Mouse (Mus musculus) cerebellum, adult 8-10 months (tissue): ENCODE measurements around the gene Spsb4.

Experiments
- DNase-seq: peaks from one replicate; pipeline ENCODE4 v3.0.0; 2022

The Spsb4 gene

GRCm38 (mm10) chr9:97018677-97019147 is at the start of gene Spsb4:
Gene Spsb4 (minus strand): TSS chr9:97018843.
- peak; percentile 34 for DNase-seq

DNA sequence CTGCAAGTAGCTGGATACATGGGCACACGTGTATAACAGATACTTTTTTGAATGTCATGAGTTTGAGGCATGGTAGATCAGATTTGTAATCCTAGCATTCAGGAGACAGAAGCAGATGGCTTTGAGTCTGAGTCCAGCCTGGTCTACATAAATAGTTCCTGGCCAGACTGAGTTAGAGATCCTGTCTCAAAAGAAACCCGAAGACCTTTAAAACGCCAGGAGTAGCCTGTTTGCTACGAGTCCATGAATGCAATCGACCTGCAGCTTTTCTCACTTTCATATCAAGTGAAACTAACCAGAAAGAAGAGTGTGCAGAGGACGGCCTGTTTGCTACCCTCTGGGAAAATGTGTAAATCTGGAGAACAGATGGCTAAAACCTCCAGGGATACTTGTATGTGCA is 49.1 kb upstream of the Spsb4 start:
- DNase-seq: no peak

DNA sequence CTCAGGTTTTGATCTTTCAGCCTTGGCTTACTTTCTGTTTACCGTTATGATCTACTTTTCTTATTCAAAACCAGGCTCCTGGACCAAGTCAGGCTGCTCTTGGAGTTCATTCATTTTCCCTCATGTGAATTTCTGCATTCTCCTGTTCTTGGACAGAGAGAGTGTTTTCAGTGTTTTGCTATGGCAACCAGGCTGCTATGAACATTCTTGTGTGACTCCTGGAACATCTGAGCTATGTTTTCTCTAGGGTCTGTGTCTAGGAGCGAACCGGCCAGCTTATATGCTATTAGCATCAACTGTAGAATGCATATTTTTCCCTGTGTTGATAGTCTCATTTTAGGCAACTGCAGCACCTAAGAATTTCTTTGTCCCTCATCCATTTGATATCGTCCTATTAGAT is 47.2 kb upstream of the Spsb4 start:
- no peak for DNase-seq

DNA sequence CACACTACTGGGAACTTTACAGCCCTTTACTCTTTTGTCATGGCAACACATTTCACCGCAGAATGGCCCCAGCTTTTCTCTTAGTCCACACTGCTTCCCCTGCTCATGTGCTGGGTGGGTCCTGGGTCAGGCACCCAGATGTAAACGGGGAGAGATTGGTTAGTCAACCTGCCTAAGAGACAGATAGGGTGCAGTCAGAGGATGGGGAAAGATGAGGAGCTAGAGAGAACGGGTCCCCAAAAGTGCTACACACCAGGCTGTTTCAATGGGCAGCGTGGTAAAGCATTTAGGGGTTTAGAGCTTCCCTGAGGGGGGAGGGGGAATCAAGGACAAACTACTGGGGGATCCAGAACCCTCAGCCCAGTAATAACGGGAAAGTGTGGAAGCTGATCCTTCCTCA is 46.6 kb upstream of the Spsb4 start:
- no peak for DNase-seq

DNA sequence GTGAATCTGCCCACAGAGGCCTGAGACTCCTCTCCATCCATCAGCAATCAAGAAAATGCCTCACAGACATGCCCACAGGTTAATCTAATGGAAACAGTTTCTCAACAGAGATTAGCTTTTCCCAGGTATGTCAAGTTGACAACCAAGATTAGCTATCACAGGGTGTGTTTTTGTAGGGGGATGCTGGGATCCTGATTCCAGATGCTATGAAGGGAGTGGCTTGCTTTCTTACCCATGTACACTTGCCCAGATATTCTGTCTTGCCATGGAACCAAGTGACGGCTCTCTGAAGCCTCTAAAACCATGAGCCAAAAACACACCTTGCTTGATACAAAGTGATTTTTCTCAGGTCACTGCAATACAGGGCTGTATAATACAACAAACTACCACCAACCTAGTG is 45.5 kb upstream of the Spsb4 start:
- DNase-seq: no peak

DNA sequence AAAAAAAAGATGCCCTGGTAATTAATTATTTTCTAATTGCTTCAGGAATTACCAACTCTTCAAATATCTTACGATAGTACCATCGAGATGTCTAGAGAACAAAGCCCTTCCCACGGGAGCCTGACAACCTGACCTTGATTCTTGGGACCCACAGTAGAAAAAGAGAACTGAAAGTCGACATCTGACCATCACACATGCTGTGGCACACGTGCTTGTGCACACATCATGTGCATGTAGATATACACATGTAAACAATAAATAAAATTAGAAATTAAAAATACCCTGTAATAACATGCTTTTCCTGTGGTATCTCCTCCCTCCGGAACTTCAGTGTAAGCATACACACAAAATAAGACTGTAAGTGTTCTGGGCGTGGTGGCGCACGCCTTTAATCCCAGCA is 43.1 kb upstream of the Spsb4 start:
- DNase-seq: no peak

DNA sequence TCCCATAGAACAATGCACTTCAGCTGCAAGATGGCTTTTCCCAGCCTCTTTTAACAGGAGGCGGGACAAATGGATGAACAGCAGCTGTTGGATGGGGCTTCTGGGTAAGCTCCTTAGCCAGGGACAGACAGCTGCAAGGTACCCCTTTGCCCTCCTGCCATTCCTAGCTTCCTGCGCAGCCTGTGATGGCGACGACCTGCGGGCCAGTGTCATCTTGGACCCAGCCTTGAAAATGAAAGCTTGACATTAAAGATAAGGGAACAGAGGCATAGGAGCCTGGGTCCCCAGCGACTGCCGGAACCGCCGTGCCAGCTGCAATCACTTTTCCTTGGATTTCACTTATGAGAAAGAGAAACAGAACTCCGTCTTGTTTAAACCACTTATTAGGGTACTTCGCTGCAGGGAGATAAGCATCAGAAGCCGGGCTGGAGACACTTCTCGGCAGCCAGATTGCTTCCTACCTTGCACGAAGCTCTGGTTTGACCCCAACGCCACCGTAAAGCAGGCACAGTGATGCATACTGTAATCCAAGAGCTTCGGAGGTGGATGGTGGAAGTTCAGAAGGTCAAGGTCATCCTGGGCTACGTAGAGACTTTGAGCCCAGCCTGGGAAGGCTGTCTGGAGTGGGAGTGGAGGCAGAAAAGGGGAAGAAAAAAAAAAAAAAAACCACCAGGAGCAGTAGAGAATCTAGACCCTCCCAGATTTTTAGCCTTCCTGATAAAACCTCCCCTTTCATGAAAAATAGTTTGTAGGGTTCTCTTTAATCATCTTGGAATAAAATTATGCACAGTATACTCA is 38.1 kb upstream of the Spsb4 start:
- DNase-seq: no peak

- DNase-seq: no peak
Observed at GRCm38 (mm10) chr9:97055906-97056305, 37.3 kb upstream of the Spsb4 start.

- no peak for DNase-seq
Observed at GRCm38 (mm10) chr9:97051176-97051575, 32.5 kb upstream of the Spsb4 start.

GRCm38 (mm10) chr9:97046240-97046639 is 27.6 kb upstream of the Spsb4 start:
- DNase-seq: no peak

DNA sequence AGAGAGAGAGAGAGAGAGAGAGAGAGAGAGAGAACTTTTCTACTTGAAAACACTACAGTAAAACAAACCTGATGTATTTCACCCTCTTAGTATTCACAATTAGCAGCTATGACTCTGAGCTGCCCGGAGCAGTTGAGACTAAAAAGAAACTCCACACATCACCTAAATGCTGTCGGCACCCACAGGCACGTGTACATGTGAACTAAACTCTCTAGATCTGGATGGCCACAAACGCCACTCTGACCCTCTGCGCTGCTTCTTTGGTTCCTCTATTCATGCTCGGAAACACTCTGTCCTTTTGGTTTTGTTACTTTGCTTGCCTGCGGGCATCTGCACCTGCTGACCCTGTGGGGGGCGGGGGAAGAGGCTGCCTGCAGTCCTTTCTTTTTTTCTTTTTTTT is 23.0 kb upstream of the Spsb4 start:
- no peak for DNase-seq

DNA sequence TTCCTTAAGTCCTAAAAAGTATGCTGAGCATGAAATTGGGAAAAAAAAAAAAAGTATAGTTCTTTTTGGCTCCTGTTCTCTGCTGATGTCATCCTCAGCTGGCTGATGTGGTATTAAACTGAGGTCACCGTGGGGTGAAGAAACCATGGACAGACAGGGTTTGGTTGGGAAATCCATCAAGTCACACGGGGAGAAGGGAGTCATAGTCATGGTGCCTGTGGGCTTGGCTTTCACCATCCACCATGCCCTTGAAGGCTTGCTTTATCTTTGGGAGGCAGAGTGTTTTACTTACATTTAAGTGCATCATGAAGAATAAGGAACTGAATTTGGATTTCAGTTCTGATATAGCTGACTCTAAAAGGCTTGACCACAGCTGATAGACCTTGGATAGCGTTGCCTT is 19.4 kb upstream of the Spsb4 start:
- DNase-seq: no peak

DNA sequence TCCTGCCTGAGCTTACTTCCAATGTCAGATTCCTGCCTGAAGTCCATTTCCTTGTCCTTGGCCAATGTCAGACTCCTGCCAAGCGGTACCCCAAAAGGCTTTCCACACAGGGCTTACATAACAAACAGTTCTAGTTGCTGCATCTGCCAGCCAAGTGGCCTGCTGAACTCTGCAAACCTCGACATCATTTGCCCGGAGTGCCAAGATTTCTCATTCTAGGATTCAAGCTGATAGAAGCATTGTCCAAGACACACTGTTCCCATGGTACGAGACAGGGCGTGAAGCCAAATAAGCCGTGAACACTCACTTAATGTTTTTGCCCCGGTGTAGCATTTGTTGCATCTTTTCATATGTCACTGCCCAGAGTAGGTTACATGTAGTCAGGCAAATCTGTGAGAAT is 18.0 kb upstream of the Spsb4 start:
- no peak for DNase-seq

DNA sequence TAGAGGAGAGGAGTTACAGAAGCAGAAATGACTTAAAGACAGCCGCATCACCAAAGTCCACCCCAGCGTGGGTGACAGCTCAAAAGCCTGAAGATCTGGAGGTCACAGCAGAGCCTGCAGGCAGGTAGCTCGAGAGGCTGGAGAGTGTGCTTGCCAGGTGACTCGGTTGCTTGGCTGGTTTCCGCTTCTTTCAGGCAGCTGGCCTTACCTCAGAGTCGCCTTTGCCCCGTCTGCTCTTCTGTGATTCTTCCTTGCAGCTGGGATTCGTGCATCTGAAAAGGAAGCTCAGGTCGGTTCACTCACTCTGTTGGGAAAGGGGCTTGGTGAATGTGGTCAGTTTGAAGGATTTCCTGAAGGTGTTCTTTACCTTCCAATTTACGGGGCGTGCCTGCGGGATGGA is 8.7 kb upstream of the Spsb4 start:
- no peak for DNase-seq

DNA sequence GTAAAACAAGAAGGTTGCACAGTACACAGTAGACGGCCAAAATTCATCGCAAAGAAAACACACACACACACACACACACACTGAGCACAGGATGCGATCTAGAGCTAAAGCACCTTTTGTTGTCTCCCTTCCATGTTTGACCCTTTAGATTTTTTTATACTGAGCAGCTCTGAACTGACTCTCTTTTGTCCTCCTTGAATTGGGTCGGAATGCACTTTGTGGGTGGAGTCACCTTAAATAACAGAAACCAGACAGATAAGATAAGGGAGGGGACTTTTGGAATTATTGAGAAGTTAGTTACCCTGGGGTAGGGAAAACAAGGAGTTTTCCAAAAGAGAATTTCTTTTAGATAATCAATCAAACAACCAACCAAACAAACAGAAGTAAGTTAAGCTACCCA is 7.4 kb upstream of the Spsb4 start:
- DNase-seq: no peak

DNA sequence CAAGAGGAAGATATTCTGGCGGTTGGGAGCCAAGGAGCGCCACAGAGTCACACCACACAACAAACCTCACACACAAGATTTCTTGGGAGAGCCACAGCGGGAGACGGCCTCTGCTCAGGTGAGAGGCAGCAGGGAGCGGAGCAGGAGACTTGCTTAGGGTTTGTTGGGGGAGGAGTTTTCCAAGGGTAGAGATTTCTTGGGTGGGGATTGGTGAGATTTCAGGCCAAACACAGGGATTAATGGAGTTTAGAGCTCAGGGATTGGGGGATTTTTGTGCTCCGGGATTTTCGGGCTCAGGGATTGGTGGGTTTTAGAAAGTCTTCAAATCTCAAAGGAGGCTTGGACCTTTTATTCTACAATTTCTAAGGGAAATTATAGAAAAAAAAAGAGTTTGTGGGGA is 5.8 kb upstream of the Spsb4 start:
- DNase-seq: no peak

DNA sequence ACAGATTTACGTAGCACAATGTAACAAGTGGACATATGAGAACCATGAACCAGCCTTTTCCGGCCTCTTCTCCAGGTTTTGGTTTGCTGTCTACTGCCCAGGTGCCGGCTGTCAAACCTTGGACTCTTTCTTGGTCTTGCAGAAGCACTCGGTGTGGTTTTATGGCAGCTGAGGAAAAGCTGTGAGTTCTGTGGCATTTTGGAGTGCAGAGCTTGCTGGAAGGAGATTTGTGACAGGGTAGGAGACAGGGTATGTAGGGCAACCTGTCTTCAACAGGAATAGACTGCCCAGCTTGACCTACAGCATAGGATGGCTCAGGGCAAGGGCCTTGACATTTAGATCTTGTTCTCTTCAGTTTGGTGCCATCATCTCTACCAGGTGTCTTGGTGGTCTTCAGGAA is 4.3 kb upstream of the Spsb4 start:
- DNase-seq: no peak

- no peak for DNase-seq
Observed at GRCm38 (mm10) chr9:97022371-97022770, 3.7 kb upstream of the Spsb4 start.

- DNase-seq: no peak
Observed at GRCm38 (mm10) chr9:97020152-97020551, 1.5 kb upstream of the Spsb4 start.

GRCm38 (mm10) chr9:97019686-97020085 is 1.0 kb upstream of the Spsb4 start:
- DNase-seq: no peak

- no peak for DNase-seq
Observed at GRCm38 (mm10) chr9:97019231-97019630, 588 bp upstream of the Spsb4 start.

GRCm38 (mm10) chr9:97017811-97018641 is 617 bp downstream of the Spsb4 start:
- peak; percentile 22 for DNase-seq

GRCm38 (mm10) chr9:97017121-97017810 is 1.4 kb downstream of the Spsb4 start:
- peak; percentile 11 for DNase-seq

- DNase-seq: no peak
Observed at GRCm38 (mm10) chr9:97015751-97016150, 2.9 kb downstream of the Spsb4 start.
